Mouse (Mus musculus) retina, postnatal 7 days (tissue): ENCODE results near the gene Lats1.
A peak's percentile ranks its signal among the peaks of the same experiment; 100 is the strongest.

ENCODE experiments used
- DNase-seq: peaks from one replicate; pipeline ENCODE4 v3.0.0-alpha.2; 2012; ENCODE audit warnings: low read depth, low spot score

Lats1 gene

GRCm38 (mm10) chr10:7680731-7681301 lies at the start of gene Lats1, which contains the start of gene Pcmt1:
Gene Lats1 (plus strand): TSS chr10:7681214.
Gene Pcmt1 (minus strand): TSS chr10:7681136.
- DNase-seq = peak; percentile 77

GRCm38 (mm10) chr10:7640366-7640765 lies 40.6 kb upstream of the Lats1 start:
- no peak for DNase-seq

- DNase-seq = no peak
Measured at GRCm38 (mm10) chr10:7645911-7646310, 35.1 kb upstream of the Lats1 start.

GRCm38 (mm10) chr10:7649059-7649458 lies 32.0 kb upstream of the Lats1 start:
- DNase-seq = no peak

- DNase-seq = no peak
Measured at GRCm38 (mm10) chr10:7651057-7651456, 30.0 kb upstream of the Lats1 start.

- no peak for DNase-seq
Measured at GRCm38 (mm10) chr10:7662471-7663141, 18.4 kb upstream of the Lats1 start.

- peak; percentile 88 for DNase-seq
Measured at GRCm38 (mm10) chr10:7663159-7664026, 17.6 kb upstream of the Lats1 start.

- no peak for DNase-seq
Measured at GRCm38 (mm10) chr10:7664027-7664526, 16.9 kb upstream of the Lats1 start.

- DNase-seq = no peak
Measured at GRCm38 (mm10) chr10:7664889-7665288, 16.1 kb upstream of the Lats1 start.

GRCm38 (mm10) chr10:7667342-7667802 lies 13.6 kb upstream of the Lats1 start, which contains the start of gene Nup43:
Gene Nup43 (plus strand): TSS chr10:7667503.
- DNase-seq = peak; percentile 91

- peak; percentile 11 for DNase-seq
Measured at GRCm38 (mm10) chr10:7673673-7674072, 7.3 kb upstream of the Lats1 start.

- peak; percentile 37 for DNase-seq
Measured at GRCm38 (mm10) chr10:7681343-7682025, 470 bp downstream of the Lats1 start.

- no peak for DNase-seq
Measured at GRCm38 (mm10) chr10:7682249-7682648, 1.2 kb downstream of the Lats1 start.

GRCm38 (mm10) chr10:7686902-7687301 lies 5.9 kb downstream of the Lats1 start:
- no peak for DNase-seq

- DNase-seq = no peak
Measured at GRCm38 (mm10) chr10:7695286-7695685, 14.3 kb downstream of the Lats1 start.

- no peak for DNase-seq
Measured at GRCm38 (mm10) chr10:7700120-7700519, 19.1 kb downstream of the Lats1 start.

- DNase-seq = no peak
Measured at GRCm38 (mm10) chr10:7702586-7702985, 21.6 kb downstream of the Lats1 start.

- no peak for DNase-seq
Measured at GRCm38 (mm10) chr10:7710121-7710520, 29.1 kb downstream of the Lats1 start.

- DNase-seq = no peak
Measured at GRCm38 (mm10) chr10:7712506-7712905, 31.5 kb downstream of the Lats1 start.

GRCm38 (mm10) chr10:7715056-7715455 lies 34.0 kb downstream of the Lats1 start:
- no peak for DNase-seq

GRCm38 (mm10) chr10:7725751-7726500 lies 44.9 kb downstream of the Lats1 start, which contains the start of gene Katna1:
Gene Katna1 (plus strand): TSS chr10:7726000.
- DNase-seq = peak; percentile 94
